Mouse (Mus musculus): ENCODE measurements around the gene Khdrbs2.

DNA sequence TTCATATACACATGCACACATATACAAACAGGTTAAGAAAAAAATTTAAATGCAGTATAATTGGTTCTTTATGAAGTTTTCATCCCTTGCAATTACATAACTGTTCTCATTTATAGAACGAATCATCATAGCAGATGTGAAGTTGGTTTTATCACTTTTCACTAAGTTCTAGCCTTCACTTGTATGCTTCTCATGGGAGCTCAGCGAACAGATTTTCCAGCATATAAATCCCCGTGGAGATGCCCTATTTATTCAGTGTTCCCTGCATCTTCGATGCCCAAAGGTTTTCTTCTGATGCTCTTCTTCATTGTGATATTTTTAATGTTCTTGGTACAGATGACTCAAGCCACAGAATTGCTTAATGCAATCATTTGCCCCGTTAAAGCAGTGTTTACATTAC is 128.9 kb downstream of the Khdrbs2 start:
- TF ChIP-seq CTCF (IDR thresholded peaks at IDR 0.05; ENCODE audit: borderline replicate concordance, insufficient read depth, low read depth, low read length): no peak
- no peak for TF ChIP-seq POLR2A (IDR thresholded peaks at IDR 0.05; ENCODE audit: borderline replicate concordance, insufficient read depth, low read length)
